Mouse (Mus musculus): ENCODE data around the gene Cdyl. TPM values are rescaled to one million over a fixed set of nuclear protein-coding genes. Genes with fewer than 3 reads are reported as not detected.

The Cdyl gene
- total and polyA plus RNA-seq, 2 experiments, result 1.3 to 3.5 TPM

DNA sequence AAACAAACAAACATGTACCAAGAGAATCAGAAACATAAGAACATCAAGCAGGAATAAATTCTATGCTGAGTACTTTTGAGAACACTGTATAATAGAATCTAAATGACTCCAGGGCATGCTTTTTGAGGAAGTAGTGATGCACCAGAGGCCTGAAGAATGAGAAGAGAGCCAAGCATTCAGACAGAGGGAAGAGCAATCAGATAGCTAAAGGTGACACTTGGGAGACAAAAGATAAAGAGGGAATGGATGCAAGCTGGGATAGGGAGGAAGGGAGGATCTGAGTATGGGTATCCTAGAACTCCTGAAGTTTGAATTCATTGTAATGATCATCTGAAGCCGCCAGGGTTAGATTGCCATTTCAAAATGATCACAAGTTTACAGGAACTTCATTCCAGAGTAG, 38.9 kb upstream of the Cdyl start:
- Histone ChIP-seq H3K27ac (replicated peaks; ENCODE audit: insufficient read depth, low read depth, low read length) (no peak overlapping the region), H3K36me3 (ENCODE audit: control insufficient read depth, insufficient read depth, low read length) (no peaks in the 10 kb centered on the region), H3K79me2 (ENCODE audit: control insufficient read depth, insufficient read depth, low read length) (no peaks in the 10 kb centered on the region), H3K27me3 (ENCODE audit: control insufficient read depth, insufficient read depth, low read length) (no peaks in the 10 kb centered on the region), H3K4me3 (ENCODE audit: insufficient read depth, low read depth, low read length) (no peak overlapping the region), H3K4me1 (ENCODE audit: control insufficient read depth, insufficient read depth, low read length) (peaks cover 8% of the 10 kb centered on the region), H3K9ac (ENCODE audit: low read depth, low read length) (no peak overlapping the region)
- 73% methylated on average over 1 of the region's 1 CpGs for WGBS
- DNase-seq (ENCODE audit: extremely low read depth, low read depth, low spot score), result no peak
- no peak for TF ChIP-seq POLR2A (IDR thresholded peaks at IDR 0.05; ENCODE audit: extremely low read depth, insufficient read depth, low read length)
- no peak for TF ChIP-seq CTCF (IDR thresholded peaks at IDR 0.05; ENCODE audit: low read depth, low read length)

DNA sequence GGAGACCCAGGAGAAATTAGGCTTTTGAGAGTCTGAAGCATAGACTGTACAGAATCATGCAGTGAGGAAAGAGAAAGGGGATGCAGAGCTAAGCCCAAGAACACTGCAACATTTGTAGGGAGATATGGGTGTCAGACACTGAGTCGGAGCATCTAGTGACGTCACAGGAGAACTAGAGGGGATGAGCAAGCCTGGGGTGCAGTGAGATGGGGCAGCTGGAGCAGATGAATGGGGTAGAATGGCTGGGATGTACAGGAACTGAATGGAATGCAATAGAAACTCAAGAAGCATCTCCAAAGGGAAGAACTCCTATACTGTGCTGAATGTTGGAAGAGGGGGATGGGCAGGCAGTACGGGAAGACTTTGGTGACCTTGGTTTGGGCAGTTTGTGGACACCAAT, 34.8 kb upstream of the Cdyl start:
- Histone ChIP-seq H3K9ac (ENCODE audit: low read depth, low read length) (no peak overlapping the region), H3K36me3 (ENCODE audit: control insufficient read depth, insufficient read depth, low read length) (no peaks in the 10 kb centered on the region), H3K4me3 (ENCODE audit: insufficient read depth, low read depth, low read length) (no peak overlapping the region), H3K27ac (replicated peaks; ENCODE audit: insufficient read depth, low read depth, low read length) (no peak overlapping the region), H3K4me1 (ENCODE audit: control insufficient read depth, insufficient read depth, low read length) (no peaks in the 10 kb centered on the region), H3K79me2 (ENCODE audit: control insufficient read depth, insufficient read depth, low read length) (no peaks in the 10 kb centered on the region), H3K27me3 (ENCODE audit: control insufficient read depth, insufficient read depth, low read length) (no peaks in the 10 kb centered on the region)
- no peak for DNase-seq (ENCODE audit: extremely low read depth, low read depth, low spot score)
- WGBS, result 72% methylated on average over 3 of the region's 3 CpGs
- TF ChIP-seq CTCF (IDR thresholded peaks at IDR 0.05; ENCODE audit: low read depth, low read length) (no peak), POLR2A (IDR thresholded peaks at IDR 0.05; ENCODE audit: extremely low read depth, insufficient read depth, low read length) (no peak)

DNA sequence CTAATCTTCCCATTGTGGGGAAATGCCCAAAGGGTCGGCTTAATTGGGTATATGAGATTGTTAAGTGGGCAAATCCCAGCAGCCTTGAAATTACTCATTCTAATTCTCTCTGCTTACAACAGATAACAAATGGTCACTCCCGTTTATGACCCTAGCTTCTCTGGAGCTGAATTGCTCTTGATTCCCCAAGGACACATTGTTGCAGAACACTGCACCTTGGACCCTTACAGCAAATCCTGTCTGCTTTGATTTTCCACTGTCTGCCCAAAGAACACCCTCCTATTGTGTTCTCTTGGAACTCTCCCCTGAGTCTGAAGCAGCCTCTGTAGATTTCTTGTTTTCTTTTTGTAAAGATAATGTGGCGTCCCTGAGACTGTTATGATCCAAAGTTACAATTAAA, 34.1 kb upstream of the Cdyl start:
- no peak overlapping the region for H3K9ac ChIP-seq (ENCODE audit: low read depth, low read length)
- peak; percentile 85 for DNase-seq (ENCODE audit: extremely low read depth, low read depth, low spot score)
- H3K27ac ChIP-seq (replicated peaks; ENCODE audit: insufficient read depth, low read depth, low read length), result no peak overlapping the region
- H3K4me3 ChIP-seq (ENCODE audit: insufficient read depth, low read depth, low read length), result no peak overlapping the region
- H3K4me1 ChIP-seq (ENCODE audit: control insufficient read depth, insufficient read depth, low read length), result no peaks in the 10 kb centered on the region
- no peaks in the 10 kb centered on the region for H3K27me3 ChIP-seq (ENCODE audit: control insufficient read depth, insufficient read depth, low read length)
- no peaks in the 10 kb centered on the region for H3K79me2 ChIP-seq (ENCODE audit: control insufficient read depth, insufficient read depth, low read length)
- TF ChIP-seq POLR2A (IDR thresholded peaks at IDR 0.05; ENCODE audit: extremely low read depth, insufficient read depth, low read length) (no peak), CTCF (IDR thresholded peaks at IDR 0.05; ENCODE audit: low read depth, low read length) (no peak)
- no peaks in the 10 kb centered on the region for H3K36me3 ChIP-seq (ENCODE audit: control insufficient read depth, insufficient read depth, low read length)
- WGBS, result 54% methylated on average over 3 of the region's 3 CpGs

DNA sequence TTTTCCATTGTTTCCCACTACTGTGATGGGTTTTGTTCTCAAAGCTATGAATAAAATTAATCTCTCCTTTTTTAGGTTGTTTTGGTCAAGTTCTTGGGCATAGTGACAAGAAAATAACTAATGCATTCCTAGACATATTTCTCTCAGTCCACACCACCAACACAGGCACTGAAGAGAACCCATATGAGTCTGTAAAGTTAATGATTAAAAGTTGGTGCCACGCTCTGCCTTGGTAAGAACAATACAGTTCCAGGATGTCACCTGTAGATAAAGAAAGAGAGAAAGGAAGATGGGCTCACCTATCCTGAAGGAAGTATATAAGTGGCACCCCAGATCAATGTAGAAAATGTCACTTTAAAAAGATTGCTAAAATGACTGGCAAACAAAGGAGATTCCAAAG, 32.3 kb upstream of the Cdyl start:
- TF ChIP-seq CTCF (IDR thresholded peaks at IDR 0.05; ENCODE audit: low read depth, low read length) (no peak), POLR2A (IDR thresholded peaks at IDR 0.05; ENCODE audit: extremely low read depth, insufficient read depth, low read length) (no peak)
- Histone ChIP-seq H3K4me3 (ENCODE audit: insufficient read depth, low read depth, low read length) (no peak overlapping the region), H3K36me3 (ENCODE audit: control insufficient read depth, insufficient read depth, low read length) (no peaks in the 10 kb centered on the region)

DNA sequence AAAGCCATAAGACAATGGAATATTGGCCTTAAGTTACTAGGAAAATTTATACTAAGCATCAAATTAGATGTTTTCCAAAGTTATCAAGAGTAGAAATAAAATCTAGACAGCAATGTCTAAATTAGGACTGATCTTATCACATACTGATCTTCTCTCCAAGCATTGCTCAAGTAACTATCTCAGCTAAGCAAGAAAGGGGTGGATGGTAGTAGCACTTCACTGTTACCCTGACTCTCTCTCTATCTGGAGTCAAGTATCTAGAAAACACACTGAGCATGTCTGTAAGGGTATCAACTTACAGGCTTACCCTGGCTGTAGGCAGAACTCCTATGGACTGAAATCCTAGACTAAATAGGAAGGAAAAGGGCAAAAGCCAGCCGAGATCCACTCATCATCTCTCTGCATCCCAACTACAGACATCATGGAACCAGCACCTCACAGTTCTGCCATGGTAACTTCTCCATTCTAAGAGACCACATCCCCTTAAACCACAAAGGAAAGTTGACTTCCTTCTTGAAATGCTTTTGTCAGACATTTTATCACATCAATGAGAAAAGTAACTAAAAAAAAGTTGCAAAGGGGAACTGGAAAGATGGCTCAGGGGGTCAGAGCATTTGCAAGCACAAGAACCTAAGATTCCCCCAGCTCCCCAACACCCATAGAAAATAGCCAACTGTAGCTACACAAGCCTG, 12.4 kb upstream of the Cdyl start:
- no peaks in the 10 kb centered on the region for H3K27me3 ChIP-seq (ENCODE audit: control insufficient read depth, insufficient read depth, low read length)
- H3K36me3 ChIP-seq (ENCODE audit: control insufficient read depth, insufficient read depth, low read length), result no peaks in the 10 kb centered on the region
- no peak overlapping the region for H3K27ac ChIP-seq (replicated peaks; ENCODE audit: insufficient read depth, low read depth, low read length)
- no peaks in the 10 kb centered on the region for H3K4me1 ChIP-seq (ENCODE audit: control insufficient read depth, insufficient read depth, low read length)
- H3K4me3 ChIP-seq (ENCODE audit: insufficient read depth, low read depth, low read length), result no peak overlapping the region
- no peak overlapping the region for H3K9ac ChIP-seq (ENCODE audit: low read depth, low read length)
- no peaks in the 10 kb centered on the region for H3K79me2 ChIP-seq (ENCODE audit: control insufficient read depth, insufficient read depth, low read length)
- no peak for TF ChIP-seq POLR2A (IDR thresholded peaks at IDR 0.05; ENCODE audit: extremely low read depth, insufficient read depth, low read length)
- TF ChIP-seq CTCF (IDR thresholded peaks at IDR 0.05; ENCODE audit: low read depth, low read length), result no peak
- peak; percentile 10 for DNase-seq (ENCODE audit: extremely low read depth, low read depth, low spot score)
- 83% methylated on average over 1 of the region's 1 CpGs for WGBS

More for the DNA sequence above, 32.3 kb upstream of the Cdyl start:
- DNase-seq (ENCODE audit: extremely low read depth, low read depth, low spot score), result no peak
- H3K27me3 ChIP-seq (ENCODE audit: control insufficient read depth, insufficient read depth, low read length), result no peaks in the 10 kb centered on the region
- H3K4me1 ChIP-seq (ENCODE audit: control insufficient read depth, insufficient read depth, low read length), result no peaks in the 10 kb centered on the region
- no peaks in the 10 kb centered on the region for H3K79me2 ChIP-seq (ENCODE audit: control insufficient read depth, insufficient read depth, low read length)
- no peak overlapping the region for H3K9ac ChIP-seq (ENCODE audit: low read depth, low read length)
- H3K27ac ChIP-seq (replicated peaks; ENCODE audit: insufficient read depth, low read depth, low read length), result no peak overlapping the region
- 71% methylated on average over 1 of the region's 1 CpGs for WGBS

DNA sequence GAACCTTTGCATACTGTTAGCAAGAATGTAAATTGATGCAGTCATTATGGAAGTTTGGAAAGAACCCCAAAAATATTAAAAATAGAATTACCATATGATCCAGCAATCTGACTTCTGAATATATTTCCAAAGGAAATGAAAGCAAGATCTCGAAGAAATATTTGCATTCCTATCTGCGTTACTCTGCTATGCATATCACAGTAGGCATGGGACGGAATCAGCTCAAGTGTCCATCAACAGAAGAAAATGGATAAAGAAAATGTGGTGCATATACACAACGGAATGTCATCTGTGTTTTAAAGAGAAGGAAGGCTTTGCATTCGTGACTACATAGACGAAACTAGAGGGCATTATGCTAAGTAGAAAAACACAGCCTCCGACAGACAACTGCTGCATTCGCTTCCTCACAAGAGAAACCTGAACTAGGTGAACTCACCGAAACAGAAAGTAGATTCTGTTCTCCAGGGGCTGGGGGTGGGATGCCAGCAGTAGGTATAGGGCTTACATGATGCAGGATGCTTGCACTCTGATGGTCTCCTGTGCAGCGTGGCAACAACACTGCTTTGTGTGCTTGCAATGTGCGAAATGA, 9.3 kb upstream of the Cdyl start:
- no peaks in the 10 kb centered on the region for H3K36me3 ChIP-seq (ENCODE audit: control insufficient read depth, insufficient read depth, low read length)
- H3K9ac ChIP-seq (ENCODE audit: low read depth, low read length), result no peak overlapping the region
- TF ChIP-seq POLR2A (IDR thresholded peaks at IDR 0.05; ENCODE audit: extremely low read depth, insufficient read depth, low read length), result no peak
- no peak for TF ChIP-seq CTCF (IDR thresholded peaks at IDR 0.05; ENCODE audit: low read depth, low read length)
- no peaks in the 10 kb centered on the region for H3K27me3 ChIP-seq (ENCODE audit: control insufficient read depth, insufficient read depth, low read length)
- H3K4me1 ChIP-seq (ENCODE audit: control insufficient read depth, insufficient read depth, low read length), result no peaks in the 10 kb centered on the region
- WGBS, result 83% methylated on average over 11 of the region's 11 CpGs
- no peaks in the 10 kb centered on the region for H3K79me2 ChIP-seq (ENCODE audit: control insufficient read depth, insufficient read depth, low read length)
- DNase-seq (ENCODE audit: extremely low read depth, low read depth, low spot score), result no peak
- no peak overlapping the region for H3K4me3 ChIP-seq (ENCODE audit: insufficient read depth, low read depth, low read length)
- no peak overlapping the region for H3K27ac ChIP-seq (replicated peaks; ENCODE audit: insufficient read depth, low read depth, low read length)
